Mouse (Mus musculus): ENCODE measurements at regions not wholly inside any gene's neighbourhood (a gene's known extent, or its start where the extent isn't known, plus 50 kb on each side); places are given as distances from the start of the nearest gene placed in this dataset.
"Not testable (repeated sequence)": the region's sequence is repeated elsewhere in the genome, so short reads cannot be mapped to it uniquely, and the experiment has no call there.

GRCm38 (mm10) chr15:93189266-93189855 lies 85.6 kb downstream of the Gxylt1 start:
- no peak for DNase-seq (ENCODE audit: low spot score)

DNA sequence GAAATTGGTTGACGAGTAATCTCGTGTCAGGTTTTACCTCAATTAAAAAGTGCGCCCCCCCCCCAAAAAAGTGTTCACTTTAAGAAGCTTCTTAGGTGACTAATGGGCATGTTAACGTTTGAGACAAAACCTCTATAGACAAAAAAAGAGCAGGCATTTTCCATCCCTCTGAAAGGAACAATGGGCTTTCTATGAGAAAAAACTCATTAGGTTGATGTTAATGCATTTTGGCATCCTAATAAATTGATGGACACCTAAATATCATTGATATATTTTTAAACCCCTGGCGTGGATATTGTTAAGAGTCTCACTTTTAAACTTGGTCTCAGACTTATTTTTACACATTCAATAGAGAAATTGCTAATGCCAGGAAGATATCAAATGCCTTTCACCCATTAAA lies 98.8 kb downstream of the Gxylt1 start:
- DNase-seq (ENCODE audit: low spot score) = no peak
- intact Hi-C loops (cut with DNase I) = no loop called here

More at GRCm38 (mm10) chr15:93189266-93189855, 85.6 kb downstream of the Gxylt1 start:
- intact Hi-C loops (cut with DNase I) = no loop called here

DNA sequence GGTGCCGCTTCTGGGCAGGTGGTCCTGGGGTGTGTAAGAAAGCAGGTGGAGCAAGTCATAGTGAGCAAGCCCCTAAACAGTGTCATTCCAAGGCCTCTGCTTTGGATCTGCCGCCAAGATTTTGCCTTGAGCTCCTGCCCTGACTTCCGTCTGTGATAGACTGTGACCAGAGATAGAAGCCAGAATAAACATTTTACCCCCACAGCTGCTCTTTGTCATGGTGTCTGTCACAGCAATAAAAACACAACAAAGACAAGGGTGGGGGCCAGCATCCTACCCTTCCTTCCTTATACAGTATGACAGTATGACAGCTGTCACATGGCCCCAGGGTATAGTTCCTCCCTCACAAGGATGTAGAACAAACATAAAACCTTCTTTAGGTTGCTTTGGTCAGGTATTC lies 106.2 kb downstream of the Gxylt1 start:
- intact Hi-C loops (cut with DNase I) = no loop called here
- no peak for DNase-seq (ENCODE audit: low spot score)

- DNase-seq (ENCODE audit: low spot score) = no peak
- intact Hi-C loops (cut with DNase I) = no loop called here
These were observed 107.5 kb downstream of the Gxylt1 start for GRCm38 (mm10) chr15:93167451-93167850.

DNA sequence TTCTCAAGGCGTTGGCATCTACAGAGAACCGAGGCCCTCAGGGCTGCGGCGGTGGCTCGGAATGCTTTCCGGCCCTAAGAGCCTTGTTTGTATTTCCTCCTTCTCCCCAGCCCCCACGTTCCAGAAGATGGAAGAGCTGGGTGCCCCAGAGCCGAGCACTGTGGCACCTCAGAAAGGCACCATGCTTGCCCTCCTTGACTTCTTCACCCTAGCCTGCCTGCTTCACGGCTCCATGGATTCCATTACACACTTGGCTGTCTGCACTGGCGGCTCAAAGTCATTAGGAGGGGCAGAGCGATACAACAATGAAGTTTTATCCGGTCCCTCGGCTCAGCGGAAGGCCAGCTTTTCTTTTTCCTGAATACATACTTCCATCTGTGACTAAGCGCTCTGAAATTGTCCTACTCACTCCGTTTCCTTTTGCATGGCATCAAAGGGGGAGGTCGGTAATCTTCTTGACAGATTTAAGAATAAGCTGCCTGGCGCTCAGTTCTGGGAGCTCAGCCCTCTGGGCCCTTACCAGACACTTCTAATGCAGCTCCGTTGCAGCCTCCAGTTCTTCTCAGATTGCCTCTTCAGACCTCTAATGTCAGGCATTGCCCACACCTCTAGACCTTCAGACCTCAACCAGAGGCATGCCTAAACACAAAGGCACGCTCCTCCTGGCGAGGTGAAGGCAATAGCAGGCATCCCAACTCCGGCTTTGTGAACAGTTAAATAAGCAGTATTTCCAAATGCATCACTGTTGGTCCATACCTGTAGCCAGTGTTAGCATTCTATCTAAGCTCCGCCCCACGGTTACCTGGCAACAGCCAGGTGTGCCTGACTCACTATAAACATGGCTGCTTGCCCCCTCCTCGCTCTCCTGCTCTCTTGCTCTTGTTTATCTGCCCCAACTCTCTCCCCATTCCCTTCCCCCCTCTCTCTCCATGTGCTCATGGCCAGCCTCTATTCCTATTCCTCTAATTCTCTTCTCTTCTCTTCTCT lies 112.8 kb downstream of the Gxylt1 start:
- intact Hi-C loops (cut with DNase I) = no loop called here
- DNase-seq (ENCODE audit: low spot score) = no peak

- intact Hi-C loops (cut with DNase I) = no loop called here
- no peak for DNase-seq (ENCODE audit: low spot score)
These were observed 113.7 kb downstream of the Gxylt1 start for GRCm38 (mm10) chr15:93161329-93161728.

- intact Hi-C loops (cut with DNase I) = no loop called here
- no peak for DNase-seq (ENCODE audit: low spot score)
These were observed 119.2 kb downstream of the Gxylt1 start for GRCm38 (mm10) chr15:93155756-93156155.

- no peak for DNase-seq (ENCODE audit: low spot score)
These were observed 121.0 kb downstream of the Gxylt1 start for GRCm38 (mm10) chr15:93154022-93154421.

GRCm38 (mm10) chr15:93144899-93145298 lies 130.1 kb downstream of the Gxylt1 start:
- intact Hi-C loops (cut with DNase I) = no loop called here
- no peak for DNase-seq (ENCODE audit: low spot score)

More at GRCm38 (mm10) chr15:93154022-93154421, 121.0 kb downstream of the Gxylt1 start:
- intact Hi-C loops (cut with DNase I) = no loop called here

- intact Hi-C loops (cut with DNase I) = no loop called here
These were observed 130.7 kb downstream of the Gxylt1 start for GRCm38 (mm10) chr15:93144264-93144663.

DNA sequence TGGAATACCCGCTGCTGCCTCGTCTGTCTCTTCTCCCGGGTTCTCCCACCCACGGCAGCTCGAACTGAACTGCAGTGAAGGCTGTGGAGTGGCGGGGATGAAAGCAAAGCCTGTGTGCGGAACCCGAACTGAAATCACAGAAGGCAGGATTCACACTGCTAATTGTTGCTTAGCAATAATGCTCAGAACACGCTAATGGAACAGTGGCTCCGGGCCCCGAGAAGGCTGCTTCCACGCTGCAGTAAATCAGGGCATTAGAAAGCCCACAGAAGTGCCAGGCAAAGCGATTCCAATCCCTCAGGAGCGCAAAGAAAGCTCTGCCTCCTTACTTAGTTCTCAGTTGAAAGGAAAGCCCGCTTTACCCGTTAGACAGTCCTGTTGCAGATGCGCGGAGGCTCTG lies 141.6 kb downstream of the Gxylt1 start:
- DNase-seq (ENCODE audit: low spot score) = no peak
- intact Hi-C loops (cut with DNase I) = no loop called here

More at GRCm38 (mm10) chr15:93144264-93144663, 130.7 kb downstream of the Gxylt1 start:
- DNase-seq (ENCODE audit: low spot score) = no peak

GRCm38 (mm10) chr15:93131056-93131455 lies 143.9 kb downstream of the Gxylt1 start:
- no peak for DNase-seq (ENCODE audit: low spot score)
- intact Hi-C loops (cut with DNase I) = no loop called here

- intact Hi-C loops (cut with DNase I) = no loop called here
- no peak for DNase-seq (ENCODE audit: low spot score)
These were observed 149.7 kb downstream of the Gxylt1 start for GRCm38 (mm10) chr15:93125261-93125660.

DNA sequence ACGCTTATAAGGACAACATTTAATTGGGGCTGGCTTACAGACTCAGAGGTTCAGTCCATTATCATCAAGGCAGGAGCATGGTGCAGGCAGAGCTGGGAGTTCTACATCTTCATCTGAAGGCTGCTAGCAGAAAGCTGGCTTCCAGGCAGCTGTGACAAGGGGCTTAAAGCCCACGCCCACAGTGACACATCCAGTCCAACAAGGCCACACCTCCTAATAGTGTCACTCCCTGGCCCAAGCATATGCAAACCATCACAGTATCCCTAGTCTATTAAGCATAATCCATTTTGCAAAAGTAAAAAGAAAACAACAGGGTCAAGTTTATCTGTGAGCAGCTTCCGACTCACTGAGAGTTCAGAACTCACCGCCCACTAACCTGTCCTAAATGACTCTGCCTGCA lies 153.8 kb downstream of the Gxylt1 start:
- DNase-seq (ENCODE audit: low spot score) = no peak
- intact Hi-C loops (cut with DNase I) = no loop called here

- intact Hi-C loops (cut with DNase I); DNase-seq (ENCODE audit: low spot score): not testable (repeated sequence)
These were observed 157.2 kb downstream of the Gxylt1 start for GRCm38 (mm10) chr15:93117806-93118205.

DNA sequence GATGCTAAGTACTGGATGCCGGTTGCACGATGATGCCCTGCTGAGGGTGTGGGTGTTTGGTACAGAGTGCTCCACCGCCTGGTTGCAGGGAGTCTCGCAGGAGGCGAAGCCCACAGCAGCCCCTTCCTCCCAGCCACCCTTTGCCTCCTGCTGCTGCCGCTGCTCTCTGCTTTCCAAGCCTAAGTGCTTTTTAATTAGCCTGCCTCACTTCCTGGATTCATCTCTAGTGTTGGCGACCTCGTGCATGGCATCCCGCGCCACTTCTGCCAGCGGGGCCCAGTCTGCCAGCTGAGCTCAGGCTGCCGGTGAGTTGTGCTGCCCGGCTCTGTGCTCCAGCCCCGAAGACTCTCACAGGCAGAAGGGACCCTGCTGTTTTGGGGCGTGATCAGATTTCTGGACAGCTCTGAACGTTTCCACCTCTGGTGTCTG lies 159.3 kb downstream of the Gxylt1 start:
- DNase-seq (ENCODE audit: low spot score) = no peak
- intact Hi-C loops (cut with DNase I) = no loop called here

GRCm38 (mm10) chr15:93104936-93105335 lies 170.0 kb downstream of the Gxylt1 start:
- DNase-seq (ENCODE audit: low spot score) = no peak
- intact Hi-C loops (cut with DNase I) = no loop called here

DNA sequence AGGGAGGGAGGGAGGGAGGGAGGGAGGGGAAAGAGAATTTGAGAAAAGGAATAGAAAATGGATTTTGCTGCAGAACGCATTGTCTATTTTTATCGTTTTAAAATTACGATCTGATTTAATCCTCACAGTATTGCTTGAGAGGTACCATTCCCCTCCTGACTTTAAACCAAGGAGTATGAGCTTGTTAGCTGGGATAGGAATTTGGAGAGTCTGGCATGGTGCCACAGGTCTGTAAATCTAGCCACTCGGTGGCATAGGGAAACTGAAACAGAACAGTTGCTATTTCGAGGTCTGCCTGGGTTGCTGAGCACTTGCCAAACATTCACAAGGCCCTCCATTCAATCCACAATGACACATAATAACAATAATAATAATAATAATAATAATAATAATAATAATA lies 171.6 kb downstream of the Gxylt1 start:
- DNase-seq (ENCODE audit: low spot score) = no peak

GRCm38 (mm10) chr15:93101881-93102280 lies 173.1 kb downstream of the Gxylt1 start:
- no peak for DNase-seq (ENCODE audit: low spot score)
- intact Hi-C loops (cut with DNase I) = no loop called here

More for the DNA sequence above, 171.6 kb downstream of the Gxylt1 start:
- intact Hi-C loops (cut with DNase I) = no loop called here

DNA sequence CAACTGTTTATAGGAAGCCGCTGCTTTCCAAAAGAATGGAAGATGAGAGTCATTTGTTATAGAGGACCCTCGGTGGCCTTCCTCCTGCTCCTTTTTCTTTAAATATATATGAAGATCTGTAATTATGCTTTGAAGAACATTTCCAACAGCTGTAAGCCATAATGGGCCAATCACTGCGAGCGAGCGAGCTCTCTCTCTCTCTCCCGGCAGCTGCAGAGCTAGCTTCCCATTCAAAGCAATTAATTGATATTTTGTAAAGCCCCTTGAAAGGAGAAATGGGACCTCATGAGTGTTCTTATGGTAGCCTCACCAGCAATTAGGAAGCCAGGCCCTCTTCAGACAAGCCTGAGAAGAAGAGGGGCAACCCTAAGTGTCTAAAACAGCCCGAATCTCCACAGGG lies 174.1 kb downstream of the Gxylt1 start:
- intact Hi-C loops (cut with DNase I) = no loop called here
- no peak for DNase-seq (ENCODE audit: low spot score)

GRCm38 (mm10) chr15:93099840-93100239 lies 175.1 kb downstream of the Gxylt1 start:
- intact Hi-C loops (cut with DNase I) = no loop called here

More at GRCm38 (mm10) chr15:93099840-93100239, 175.1 kb downstream of the Gxylt1 start:
- no peak for DNase-seq (ENCODE audit: low spot score)

Measured in heart, postnatal 25 days (tissue).